Mouse (Mus musculus): Measurements from ENCODE around the gene Snrpf. TPM values are rescaled to one million over a fixed set of nuclear protein-coding genes. Genes with fewer than 3 reads are reported as not detected.

The Snrpf gene
- polyA plus RNA-seq, 1 experiment from 2014 or later = 57.9 TPM

GRCm38 (mm10) chr10:93609236-93609635 lies 19.7 kb upstream of the Snrpf start:
- Histone ChIP-seq H3K9me3 (ENCODE audit: control insufficient read depth) (no peaks in the 10 kb centered on the region), H3K4me1 (replicated peaks; ENCODE audit: control insufficient read depth, insufficient read depth, low read length) (no peaks in the 10 kb centered on the region), H3K27ac (ENCODE audit: low read depth, low read length) (no peak overlapping the region), H3K27me3 (replicated peaks; ENCODE audit: control insufficient read depth, insufficient read depth, low read length) (no peaks in the 10 kb centered on the region), H3K4me3 (ENCODE audit: low read depth, low read length) (no peak overlapping the region), H3K36me3 (ENCODE audit: control insufficient read depth, insufficient read depth) (no peaks in the 10 kb centered on the region), H3K9ac (ENCODE audit: low read depth, low read length) (no peak overlapping the region), H3K4me2 (replicated peaks; ENCODE audit: low read depth) (no peak overlapping the region)
- WGBS = 92% methylated on average over 7 of the region's 7 CpGs
- ATAC-seq = no peak
- no peak for TF ChIP-seq CTCF (IDR thresholded peaks at IDR 0.05; ENCODE audit: low read depth)

GRCm38 (mm10) chr10:93608051-93608450 lies 18.5 kb upstream of the Snrpf start:
- no peak for ATAC-seq
- Histone ChIP-seq H3K9ac (ENCODE audit: low read depth, low read length) (no peak overlapping the region), H3K4me1 (replicated peaks; ENCODE audit: control insufficient read depth, insufficient read depth, low read length) (no peaks in the 10 kb centered on the region), H3K27me3 (replicated peaks; ENCODE audit: control insufficient read depth, insufficient read depth, low read length) (no peaks in the 10 kb centered on the region), H3K36me3 (ENCODE audit: control insufficient read depth, insufficient read depth) (no peaks in the 10 kb centered on the region), H3K9me3 (ENCODE audit: control insufficient read depth) (no peaks in the 10 kb centered on the region), H3K4me2 (replicated peaks; ENCODE audit: low read depth) (no peak overlapping the region), H3K4me3 (ENCODE audit: low read depth, low read length) (no peak overlapping the region), H3K27ac (ENCODE audit: low read depth, low read length) (no peak overlapping the region)
- WGBS = 60% methylated on average over 9 of the region's 9 CpGs
- peak; percentile 62 for TF ChIP-seq CTCF (IDR thresholded peaks at IDR 0.05; ENCODE audit: low read depth)

- Histone ChIP-seq H3K27me3 (replicated peaks; ENCODE audit: control insufficient read depth, insufficient read depth, low read length) (no peaks in the 10 kb centered on the region), H3K4me3 (ENCODE audit: low read depth, low read length) (no peak overlapping the region), H3K9ac (ENCODE audit: low read depth, low read length) (no peak overlapping the region), H3K9me3 (ENCODE audit: control insufficient read depth) (no peaks in the 10 kb centered on the region), H3K4me2 (replicated peaks; ENCODE audit: low read depth) (no peak overlapping the region), H3K4me1 (replicated peaks; ENCODE audit: control insufficient read depth, insufficient read depth, low read length) (no peaks in the 10 kb centered on the region), H3K27ac (ENCODE audit: low read depth, low read length) (no peak overlapping the region), H3K36me3 (ENCODE audit: control insufficient read depth, insufficient read depth) (no peaks in the 10 kb centered on the region)
- WGBS = 95% methylated on average over 9 of the region's 9 CpGs
- ATAC-seq = no peak
- no peak for TF ChIP-seq CTCF (IDR thresholded peaks at IDR 0.05; ENCODE audit: low read depth)
Observed at GRCm38 (mm10) chr10:93606326-93606725, 16.8 kb upstream of the Snrpf start.

- Histone ChIP-seq H3K9me3 (ENCODE audit: control insufficient read depth) (no peaks in the 10 kb centered on the region), H3K27ac (ENCODE audit: low read depth, low read length) (no peak overlapping the region), H3K27me3 (replicated peaks; ENCODE audit: control insufficient read depth, insufficient read depth, low read length) (no peaks in the 10 kb centered on the region), H3K4me1 (replicated peaks; ENCODE audit: control insufficient read depth, insufficient read depth, low read length) (no peaks in the 10 kb centered on the region), H3K36me3 (ENCODE audit: control insufficient read depth, insufficient read depth) (no peaks in the 10 kb centered on the region), H3K4me3 (ENCODE audit: low read depth, low read length) (no peak overlapping the region), H3K4me2 (replicated peaks; ENCODE audit: low read depth) (no peak overlapping the region), H3K9ac (ENCODE audit: low read depth, low read length) (no peak overlapping the region)
- WGBS = 93% methylated on average over 1 of the region's 1 CpGs
- TF ChIP-seq CTCF (IDR thresholded peaks at IDR 0.05; ENCODE audit: low read depth) = peak; percentile 36
- ATAC-seq = no peak
Observed at GRCm38 (mm10) chr10:93603256-93603655, 13.8 kb upstream of the Snrpf start.

- Histone ChIP-seq H3K4me3 (ENCODE audit: low read depth, low read length) (no peak overlapping the region), H3K36me3 (ENCODE audit: control insufficient read depth, insufficient read depth) (no peaks in the 10 kb centered on the region), H3K4me2 (replicated peaks; ENCODE audit: low read depth) (no peak overlapping the region), H3K4me1 (replicated peaks; ENCODE audit: control insufficient read depth, insufficient read depth, low read length) (no peaks in the 10 kb centered on the region), H3K27me3 (replicated peaks; ENCODE audit: control insufficient read depth, insufficient read depth, low read length) (no peaks in the 10 kb centered on the region), H3K27ac (ENCODE audit: low read depth, low read length) (no peak overlapping the region), H3K9me3 (ENCODE audit: control insufficient read depth) (no peaks in the 10 kb centered on the region), H3K9ac (ENCODE audit: low read depth, low read length) (no peak overlapping the region)
- no peak for ATAC-seq
- TF ChIP-seq CTCF (IDR thresholded peaks at IDR 0.05; ENCODE audit: low read depth) = no peak
- WGBS = 84% methylated on average over 5 of the region's 5 CpGs
Observed at GRCm38 (mm10) chr10:93602309-93602708, 12.8 kb upstream of the Snrpf start.

GRCm38 (mm10) chr10:93596641-93597040 lies 7.1 kb upstream of the Snrpf start:
- no peak overlapping the region for H3K4me3 ChIP-seq (ENCODE audit: low read depth, low read length)
- TF ChIP-seq CTCF (IDR thresholded peaks at IDR 0.05; ENCODE audit: low read depth) = no peak
- H3K9ac ChIP-seq (ENCODE audit: low read depth, low read length) = no peak overlapping the region
- ATAC-seq = no peak
- H3K9me3 ChIP-seq (ENCODE audit: control insufficient read depth) = no peaks in the 10 kb centered on the region
- no peaks in the 10 kb centered on the region for H3K27me3 ChIP-seq (replicated peaks; ENCODE audit: control insufficient read depth, insufficient read depth, low read length)
- H3K27ac ChIP-seq (ENCODE audit: low read depth, low read length) = no peak overlapping the region
- WGBS = 73% methylated on average over 3 of the region's 3 CpGs
- no peaks in the 10 kb centered on the region for H3K36me3 ChIP-seq (ENCODE audit: control insufficient read depth, insufficient read depth)
- no peaks in the 10 kb centered on the region for H3K4me1 ChIP-seq (replicated peaks; ENCODE audit: control insufficient read depth, insufficient read depth, low read length)
- H3K4me2 ChIP-seq (replicated peaks; ENCODE audit: low read depth) = no peak overlapping the region

GRCm38 (mm10) chr10:93595831-93596230 lies 6.3 kb upstream of the Snrpf start:
- no peaks in the 10 kb centered on the region for H3K4me1 ChIP-seq (replicated peaks; ENCODE audit: control insufficient read depth, insufficient read depth, low read length)
- H3K27ac ChIP-seq (ENCODE audit: low read depth, low read length) = no peak overlapping the region
- TF ChIP-seq CTCF (IDR thresholded peaks at IDR 0.05; ENCODE audit: low read depth) = no peak
- no peaks in the 10 kb centered on the region for H3K9me3 ChIP-seq (ENCODE audit: control insufficient read depth)
- ATAC-seq = no peak
- no peaks in the 10 kb centered on the region for H3K36me3 ChIP-seq (ENCODE audit: control insufficient read depth, insufficient read depth)
- no peak overlapping the region for H3K4me3 ChIP-seq (ENCODE audit: low read depth, low read length)
- no peaks in the 10 kb centered on the region for H3K27me3 ChIP-seq (replicated peaks; ENCODE audit: control insufficient read depth, insufficient read depth, low read length)
- no peak overlapping the region for H3K9ac ChIP-seq (ENCODE audit: low read depth, low read length)
- 55% methylated on average over 4 of the region's 4 CpGs for WGBS
- H3K4me2 ChIP-seq (replicated peaks; ENCODE audit: low read depth) = no peak overlapping the region
